Mouse (Mus musculus): ENCODE results near the gene Skp1a. TPM values are rescaled to one million over a fixed set of nuclear protein-coding genes. Genes with fewer than 3 reads are reported as not detected.
"Not testable (repeated sequence)": the region's sequence is repeated elsewhere in the genome, so short reads cannot be mapped to it uniquely, and the experiment has no call there.

Gene Skp1a
- polyA plus RNA-seq (2012; rRNA removed): 303 and 315 TPM in 2 replicates

GRCm38 (mm10) chr11:52231606-52232541 is at the start of gene Skp1a:
Gene Skp1a, plus strand, starts transcription at chr11:52231995.
- Histone ChIP-seq H3K4me3 (ENCODE audit: insufficient read depth, low read length) (peak within 1 kb of the TSS; percentile 93), H3K27ac (ENCODE audit: insufficient read depth, low read length) (peak within 1 kb of the TSS; percentile 100), H3K4me1 (ENCODE audit: control insufficient read depth, insufficient read depth, low read length) (peaks cover 4% of the 10 kb centered on the region; the same call in 1 of the 2 replicates)
- TF ChIP-seq POLR2A (IDR thresholded peaks at IDR 0.05; ENCODE audit: extremely low read depth, insufficient read depth, low read length) (peak; percentile 99), CTCF (IDR thresholded peaks at IDR 0.05; ENCODE audit: extremely low read depth, insufficient read depth, low read length) (no peak)

- not testable (repeated sequence) for H3K4me1 ChIP-seq (ENCODE audit: control insufficient read depth, insufficient read depth, low read length); H3K27ac ChIP-seq (ENCODE audit: insufficient read depth, low read length); H3K4me3 ChIP-seq (ENCODE audit: insufficient read depth, low read length)
Observed at GRCm38 (mm10) chr11:52196496-52197023, 35.2 kb upstream of the Skp1a start.

GRCm38 (mm10) chr11:52213887-52214286 is 17.9 kb upstream of the Skp1a start, which contains the start of gene Olfr1371:
Gene Olfr1371, minus strand, starts transcription at chr11:52213987.
- Histone ChIP-seq H3K4me1 (ENCODE audit: control insufficient read depth, insufficient read depth, low read length) (no peaks in the 10 kb centered on the region), H3K4me3 (ENCODE audit: insufficient read depth, low read length) (no peak within 1 kb of the TSS), H3K27ac (ENCODE audit: insufficient read depth, low read length) (no peak within 1 kb of the TSS)
- TF ChIP-seq CTCF (IDR thresholded peaks at IDR 0.05; ENCODE audit: extremely low read depth, insufficient read depth, low read length): no peak
- no peak for TF ChIP-seq POLR2A (IDR thresholded peaks at IDR 0.05; ENCODE audit: extremely low read depth, insufficient read depth, low read length)

- Histone ChIP-seq H3K4me3 (ENCODE audit: insufficient read depth, low read length) (no peak overlapping the region), H3K27ac (ENCODE audit: insufficient read depth, low read length) (no peak overlapping the region), H3K4me1 (ENCODE audit: control insufficient read depth, insufficient read depth, low read length) (no peaks in the 10 kb centered on the region)
- no peak for TF ChIP-seq POLR2A (IDR thresholded peaks at IDR 0.05; ENCODE audit: extremely low read depth, insufficient read depth, low read length)
- TF ChIP-seq CTCF (IDR thresholded peaks at IDR 0.05; ENCODE audit: extremely low read depth, insufficient read depth, low read length): peak; percentile 87
Observed at GRCm38 (mm10) chr11:52220282-52220681, 11.5 kb upstream of the Skp1a start.

- H3K4me3 ChIP-seq (ENCODE audit: insufficient read depth, low read length); H3K4me1 ChIP-seq (ENCODE audit: control insufficient read depth, insufficient read depth, low read length); H3K27ac ChIP-seq (ENCODE audit: insufficient read depth, low read length): not testable (repeated sequence)
Observed at GRCm38 (mm10) chr11:52221921-52222320, 9.9 kb upstream of the Skp1a start.

GRCm38 (mm10) chr11:52222891-52223290 is 8.9 kb upstream of the Skp1a start:
- no peak for TF ChIP-seq POLR2A (IDR thresholded peaks at IDR 0.05; ENCODE audit: extremely low read depth, insufficient read depth, low read length)
- TF ChIP-seq CTCF (IDR thresholded peaks at IDR 0.05; ENCODE audit: extremely low read depth, insufficient read depth, low read length): peak; percentile 47
- H3K4me3 ChIP-seq (ENCODE audit: insufficient read depth, low read length): no peak overlapping the region
- H3K4me1 ChIP-seq (ENCODE audit: control insufficient read depth, insufficient read depth, low read length): no peaks in the 10 kb centered on the region
- H3K27ac ChIP-seq (ENCODE audit: insufficient read depth, low read length): no peak overlapping the region

GRCm38 (mm10) chr11:52223968-52224682 is 7.7 kb upstream of the Skp1a start:
- Histone ChIP-seq H3K27ac (ENCODE audit: insufficient read depth, low read length) (no peak overlapping the region), H3K4me3 (ENCODE audit: insufficient read depth, low read length) (no peak overlapping the region), H3K4me1 (ENCODE audit: control insufficient read depth, insufficient read depth, low read length) (no peaks in the 10 kb centered on the region)
- TF ChIP-seq POLR2A (IDR thresholded peaks at IDR 0.05; ENCODE audit: extremely low read depth, insufficient read depth, low read length) (no peak), CTCF (IDR thresholded peaks at IDR 0.05; ENCODE audit: extremely low read depth, insufficient read depth, low read length) (no peak)

GRCm38 (mm10) chr11:52225986-52226599 is 5.7 kb upstream of the Skp1a start:
- H3K4me1 ChIP-seq (ENCODE audit: control insufficient read depth, insufficient read depth, low read length): no peaks in the 10 kb centered on the region
- H3K4me3 ChIP-seq (ENCODE audit: insufficient read depth, low read length): no peak overlapping the region
- no peak for TF ChIP-seq CTCF (IDR thresholded peaks at IDR 0.05; ENCODE audit: extremely low read depth, insufficient read depth, low read length)
- no peak for TF ChIP-seq POLR2A (IDR thresholded peaks at IDR 0.05; ENCODE audit: extremely low read depth, insufficient read depth, low read length)
- H3K27ac ChIP-seq (ENCODE audit: insufficient read depth, low read length): no peak overlapping the region

GRCm38 (mm10) chr11:52227053-52227452 is 4.7 kb upstream of the Skp1a start:
- no peak overlapping the region for H3K27ac ChIP-seq (ENCODE audit: insufficient read depth, low read length)
- H3K4me1 ChIP-seq (ENCODE audit: control insufficient read depth, insufficient read depth, low read length): no peaks in the 10 kb centered on the region
- H3K4me3 ChIP-seq (ENCODE audit: insufficient read depth, low read length): no peak overlapping the region
- no peak for TF ChIP-seq POLR2A (IDR thresholded peaks at IDR 0.05; ENCODE audit: extremely low read depth, insufficient read depth, low read length)
- TF ChIP-seq CTCF (IDR thresholded peaks at IDR 0.05; ENCODE audit: extremely low read depth, insufficient read depth, low read length): no peak
